Mouse (Mus musculus): ENCODE measurements at regions not wholly inside any gene's neighbourhood (a gene's known extent, or its start where the extent isn't known, plus 50 kb on each side); places are given as distances from the start of the nearest gene placed in this dataset.
"Not testable (repeated sequence)": the region's sequence is repeated elsewhere in the genome, so short reads cannot be mapped to it uniquely, and the experiment has no call there.

GRCm38 (mm10) chr16:23758136-23758812 is 132.5 kb downstream of the Sst start:
- no peaks in the 10 kb centered on the region for H3K36me3 ChIP-seq (ENCODE audit: control insufficient read depth, insufficient read depth, low read length)
- H3K4me1 ChIP-seq (ENCODE audit: control insufficient read depth, insufficient read depth, insufficient read length, low read length), result no peaks in the 10 kb centered on the region
- TF ChIP-seq CTCF (IDR thresholded peaks at IDR 0.05; ENCODE audit: extremely low read depth, insufficient read length, insufficient replicate concordance, low read depth, low read length), result no peak
- no peak for TF ChIP-seq POLR2A (IDR thresholded peaks at IDR 0.05; ENCODE audit: low read depth, low read length)
- 71% methylated on average over 7 of the region's 7 CpGs for WGBS
- H3K27ac ChIP-seq (ENCODE audit: insufficient read depth, low read depth, low read length), result no peak overlapping the region
- H3K27me3 ChIP-seq (ENCODE audit: control insufficient read depth, insufficient read depth, low read length), result no peaks in the 10 kb centered on the region
- no peak overlapping the region for H3K4me3 ChIP-seq (ENCODE audit: low read depth, low read length)

- TF ChIP-seq POLR2A (IDR thresholded peaks at IDR 0.05; ENCODE audit: low read depth, low read length) (no peak), CTCF (IDR thresholded peaks at IDR 0.05; ENCODE audit: extremely low read depth, insufficient read length, insufficient replicate concordance, low read depth, low read length) (no peak)
- H3K4me3 ChIP-seq (ENCODE audit: low read depth, low read length), result no peak overlapping the region
- H3K36me3 ChIP-seq (ENCODE audit: control insufficient read depth, insufficient read depth, low read length), result no peaks in the 10 kb centered on the region
- no peaks in the 10 kb centered on the region for H3K4me1 ChIP-seq (ENCODE audit: control insufficient read depth, insufficient read depth, insufficient read length, low read length)
- 56% methylated on average over 3 of the region's 3 CpGs for WGBS
- H3K27me3 ChIP-seq (ENCODE audit: control insufficient read depth, insufficient read depth, low read length), result no peaks in the 10 kb centered on the region
- H3K27ac ChIP-seq (ENCODE audit: insufficient read depth, low read depth, low read length), result no peak overlapping the region
Observed at GRCm38 (mm10) chr16:23737026-23737425, 153.7 kb downstream of the Sst start.

- Histone ChIP-seq H3K36me3 (ENCODE audit: control insufficient read depth, insufficient read depth, low read length) (no peaks in the 10 kb centered on the region), H3K27ac (ENCODE audit: insufficient read depth, low read depth, low read length) (no peak overlapping the region), H3K27me3 (ENCODE audit: control insufficient read depth, insufficient read depth, low read length) (no peaks in the 10 kb centered on the region), H3K4me1 (ENCODE audit: control insufficient read depth, insufficient read depth, insufficient read length, low read length) (no peaks in the 10 kb centered on the region), H3K4me3 (ENCODE audit: low read depth, low read length) (no peak overlapping the region)
- TF ChIP-seq CTCF (IDR thresholded peaks at IDR 0.05; ENCODE audit: extremely low read depth, insufficient read length, insufficient replicate concordance, low read depth, low read length), result no peak
- TF ChIP-seq POLR2A (IDR thresholded peaks at IDR 0.05; ENCODE audit: low read depth, low read length), result no peak
- 59% methylated on average over 5 of the region's 5 CpGs for WGBS
Observed at GRCm38 (mm10) chr16:23735722-23736121, 155.0 kb downstream of the Sst start.

- Histone ChIP-seq H3K27ac (ENCODE audit: insufficient read depth, low read depth, low read length) (no peak overlapping the region), H3K27me3 (ENCODE audit: control insufficient read depth, insufficient read depth, low read length) (no peaks in the 10 kb centered on the region), H3K4me3 (ENCODE audit: low read depth, low read length) (no peak overlapping the region), H3K4me1 (ENCODE audit: control insufficient read depth, insufficient read depth, insufficient read length, low read length) (no peaks in the 10 kb centered on the region), H3K36me3 (ENCODE audit: control insufficient read depth, insufficient read depth, low read length) (no peaks in the 10 kb centered on the region)
- 87% methylated on average over 4 of the region's 4 CpGs for WGBS
- no peak for TF ChIP-seq CTCF (IDR thresholded peaks at IDR 0.05; ENCODE audit: extremely low read depth, insufficient read length, insufficient replicate concordance, low read depth, low read length)
- no peak for TF ChIP-seq POLR2A (IDR thresholded peaks at IDR 0.05; ENCODE audit: low read depth, low read length)
Observed at GRCm38 (mm10) chr16:23726562-23726961, 164.2 kb downstream of the Sst start.

GRCm38 (mm10) chr16:23721745-23722144 is 169.0 kb downstream of the Sst start:
- H3K27ac ChIP-seq (ENCODE audit: insufficient read depth, low read depth, low read length), result no peak overlapping the region
- H3K36me3 ChIP-seq (ENCODE audit: control insufficient read depth, insufficient read depth, low read length), result no peaks in the 10 kb centered on the region
- no peaks in the 10 kb centered on the region for H3K4me1 ChIP-seq (ENCODE audit: control insufficient read depth, insufficient read depth, insufficient read length, low read length)
- H3K27me3 ChIP-seq (ENCODE audit: control insufficient read depth, insufficient read depth, low read length), result no peaks in the 10 kb centered on the region
- no peak overlapping the region for H3K4me3 ChIP-seq (ENCODE audit: low read depth, low read length)
- TF ChIP-seq CTCF (IDR thresholded peaks at IDR 0.05; ENCODE audit: extremely low read depth, insufficient read length, insufficient replicate concordance, low read depth, low read length), result no peak
- no peak for TF ChIP-seq POLR2A (IDR thresholded peaks at IDR 0.05; ENCODE audit: low read depth, low read length)

GRCm38 (mm10) chr16:23701156-23701555 is 180.5 kb upstream of the Masp1 start:
- TF ChIP-seq CTCF (IDR thresholded peaks at IDR 0.05; ENCODE audit: extremely low read depth, insufficient read length, insufficient replicate concordance, low read depth, low read length) (no peak), POLR2A (IDR thresholded peaks at IDR 0.05; ENCODE audit: low read depth, low read length) (no peak)
- Histone ChIP-seq H3K36me3 (ENCODE audit: control insufficient read depth, insufficient read depth, low read length) (no peaks in the 10 kb centered on the region), H3K27me3 (ENCODE audit: control insufficient read depth, insufficient read depth, low read length) (no peaks in the 10 kb centered on the region), H3K4me3 (ENCODE audit: low read depth, low read length) (no peak overlapping the region), H3K4me1 (ENCODE audit: control insufficient read depth, insufficient read depth, insufficient read length, low read length) (no peaks in the 10 kb centered on the region), H3K27ac (ENCODE audit: insufficient read depth, low read depth, low read length) (no peak overlapping the region)
- 9% methylated on average over 1 of the region's 1 CpGs for WGBS

GRCm38 (mm10) chr16:23694226-23694625 is 173.6 kb upstream of the Masp1 start:
- not testable (repeated sequence) for H3K4me3 ChIP-seq (ENCODE audit: low read depth, low read length); H3K36me3 ChIP-seq (ENCODE audit: control insufficient read depth, insufficient read depth, low read length); H3K4me1 ChIP-seq (ENCODE audit: control insufficient read depth, insufficient read depth, insufficient read length, low read length); H3K27ac ChIP-seq (ENCODE audit: insufficient read depth, low read depth, low read length); H3K27me3 ChIP-seq (ENCODE audit: control insufficient read depth, insufficient read depth, low read length)

- WGBS, result 92% methylated on average over 2 of the region's 2 CpGs
- no peak overlapping the region for H3K27ac ChIP-seq (ENCODE audit: insufficient read depth, low read depth, low read length)
- H3K27me3 ChIP-seq (ENCODE audit: control insufficient read depth, insufficient read depth, low read length), result no peaks in the 10 kb centered on the region
- TF ChIP-seq CTCF (IDR thresholded peaks at IDR 0.05; ENCODE audit: extremely low read depth, insufficient read length, insufficient replicate concordance, low read depth, low read length) (no peak), POLR2A (IDR thresholded peaks at IDR 0.05; ENCODE audit: low read depth, low read length) (no peak)
- H3K4me1 ChIP-seq (ENCODE audit: control insufficient read depth, insufficient read depth, insufficient read length, low read length), result no peaks in the 10 kb centered on the region
- no peaks in the 10 kb centered on the region for H3K36me3 ChIP-seq (ENCODE audit: control insufficient read depth, insufficient read depth, low read length)
- no peak overlapping the region for H3K4me3 ChIP-seq (ENCODE audit: low read depth, low read length)
Observed at GRCm38 (mm10) chr16:23690061-23690460, 169.4 kb upstream of the Masp1 start.
